Mouse (Mus musculus) gastrocnemius, adult 2 months (tissue): ENCODE data around the gene Fam53b. TPM values are rescaled to one million over a fixed set of nuclear protein-coding genes. Genes with fewer than 3 reads are reported as not detected.

Source experiments
- DNase-seq: peaks from one replicate; pipeline ENCODE4 v3.0.0; 2022
- H3K27ac ChIP-seq: fragments of 200-600 bp; 2 replicates; pipeline ENCODE4 v1.8.1; 2022; ENCODE audit warnings: mild to moderate bottlenecking
- H3K4me3 ChIP-seq: fragments of 200-600 bp; 2 replicates; pipeline ENCODE4 v1.8.1; 2022; ENCODE audit warnings: mild to moderate bottlenecking, moderate library complexity
- CTCF ChIP-seq: fragments of 200-600 bp; IDR thresholded peaks from 2 replicates; pipeline ENCODE4 v1.8.1; 2022; ENCODE audit warnings: antibody characterized with exemption, mild to moderate bottlenecking, moderate library complexity
- intact Hi-C: fragments of 180-260 bp; cut with DNase I; formaldehyde crosslinking; loops from one replicate; pipeline ENCODE4 v1.15.1; 2025
- total RNA-seq, 2 experiments: library from RNA; stranded (reverse); gene quantifications; 2 replicates each; pipeline ENCODE4 v1.2.3; 2021

Fam53b gene
- total RNA-seq, 2 experiments from 2014 or later: 15.3 to 27.4 TPM

- peak; percentile 66 for TF ChIP-seq CTCF
- peak overlapping the region; percentile 88 for H3K27ac ChIP-seq
- H3K4me3 ChIP-seq: no peak overlapping the region
- peak; percentile 73 for DNase-seq
- intact Hi-C loops: no loop called here
Observed at GRCm38 (mm10) chr7:132735145-132735544, 78.5 kb downstream of the Fam53b start.

- no peak overlapping the region for H3K4me3 ChIP-seq
- DNase-seq: no peak
- intact Hi-C loops: loop anchor here (5.0 kb wide), 1 partner anchor 77 kb away; no protein-coding TSS in a partner anchor
- no peak for TF ChIP-seq CTCF
- H3K27ac ChIP-seq: peak overlapping the region; percentile 88
Observed at GRCm38 (mm10) chr7:132734222-132734621, 79.5 kb downstream of the Fam53b start.

- peak; percentile 61 for DNase-seq
- Histone ChIP-seq H3K4me3 (no peak overlapping the region), H3K27ac (peak overlapping the region; percentile 88)
- TF ChIP-seq CTCF: no peak
- intact Hi-C loops: loop anchor here (5.0 kb wide), 1 partner anchor 76 kb away; no protein-coding TSS in a partner anchor
Observed at GRCm38 (mm10) chr7:132733521-132733920, 80.2 kb downstream of the Fam53b start.

- peak overlapping the region; percentile 66 for H3K27ac ChIP-seq
- intact Hi-C loops: loop anchor here (5.0 kb wide), 1 partner anchor 75 kb away; no protein-coding TSS in a partner anchor
- no peak for DNase-seq
Observed at GRCm38 (mm10) chr7:132732136-132732789, 81.4 kb downstream of the Fam53b start.

GRCm38 (mm10) chr7:132731558-132731957, 82.1 kb downstream of the Fam53b start:
- no peak for DNase-seq
- no peak for TF ChIP-seq CTCF
- Histone ChIP-seq H3K27ac (peak overlapping the region; percentile 66), H3K4me3 (no peak overlapping the region)
- intact Hi-C loops: loop anchor here (5.0 kb wide), 1 partner anchor 74 kb away; no protein-coding TSS in a partner anchor

More at GRCm38 (mm10) chr7:132732136-132732789, 81.4 kb downstream of the Fam53b start:
- no peak for TF ChIP-seq CTCF
- no peak overlapping the region for H3K4me3 ChIP-seq

- Histone ChIP-seq H3K27ac (no peak overlapping the region; the same call in 1 of the 2 replicates), H3K4me3 (no peak overlapping the region)
- intact Hi-C loops: loop anchor here (5.0 kb wide), 1 partner anchor 73 kb away; no protein-coding TSS in a partner anchor
- no peak for TF ChIP-seq CTCF
- no peak for DNase-seq
Observed at GRCm38 (mm10) chr7:132730510-132730909, 83.2 kb downstream of the Fam53b start.

- H3K4me3 ChIP-seq: no peak overlapping the region
- peak; percentile 52 for DNase-seq
- peak overlapping the region; percentile 35 for H3K27ac ChIP-seq
- intact Hi-C loops: no loop called here
- no peak for TF ChIP-seq CTCF
Observed at GRCm38 (mm10) chr7:132729093-132729831, 84.4 kb downstream of the Fam53b start.

- H3K27ac ChIP-seq: peak overlapping the region; percentile 63
- TF ChIP-seq CTCF: no peak
- no peak for DNase-seq
- no peak overlapping the region for H3K4me3 ChIP-seq
- intact Hi-C loops: no loop called here
Observed at GRCm38 (mm10) chr7:132726106-132726861, 87.4 kb downstream of the Fam53b start.

GRCm38 (mm10) chr7:132724501-132725062, 89.1 kb downstream of the Fam53b start:
- intact Hi-C loops: no loop called here
- H3K4me3 ChIP-seq: no peak overlapping the region
- TF ChIP-seq CTCF: no peak
- DNase-seq: no peak
- peak overlapping the region; percentile 87 for H3K27ac ChIP-seq

- Histone ChIP-seq H3K4me3 (no peak overlapping the region), H3K27ac (peak overlapping the region; percentile 87)
- peak; percentile 94 for DNase-seq
- intact Hi-C loops: no loop called here
- no peak for TF ChIP-seq CTCF
Observed at GRCm38 (mm10) chr7:132723906-132724305, 89.8 kb downstream of the Fam53b start.

GRCm38 (mm10) chr7:132722401-132723370, 91.0 kb downstream of the Fam53b start:
- H3K4me3 ChIP-seq: no peak overlapping the region

More at GRCm38 (mm10) chr7:132722401-132723370, 91.0 kb downstream of the Fam53b start:
- TF ChIP-seq CTCF: no peak
- DNase-seq: no peak
- peak overlapping the region; percentile 87 for H3K27ac ChIP-seq
- intact Hi-C loops: no loop called here
